Mouse (Mus musculus) left cerebral cortex, postnatal 14 days (tissue): ENCODE data around the gene Zfhx3. TPM values are rescaled to one million over a fixed set of nuclear protein-coding genes. Genes with fewer than 3 reads are reported as not detected.
A peak's percentile ranks its signal among the peaks of the same experiment; 100 is the strongest.

Experiments used
- DNase-seq, 2 experiments: peaks; one replicate each; pipeline ENCODE4 v3.0.0; 2021 to 2022; ENCODE audit warnings: low spot score in 2 of 2, mixed read lengths in 1 of 2
- intact Hi-C: fragments of 180-260 bp; cut with DNase I; formaldehyde crosslinking; loops from one replicate; pipeline ENCODE4 v1.15.1; 2025
- total RNA-seq, 2 experiments: library from RNA; stranded (reverse); gene quantifications; 2 replicates each; pipeline ENCODE4 v1.2.3; 2021

Gene Zfhx3
- total RNA-seq, 2 experiments from 2014 or later = 4.1 to 4.2 TPM

- intact Hi-C loops = no loop called here
- no peak for DNase-seq
Observed at GRCm38 (mm10) chr8:108563934-108564564, 621.6 kb downstream of the Zfhx3 start.

GRCm38 (mm10) chr8:108566035-108566434, 623.6 kb downstream of the Zfhx3 start:
- peak; percentile 35 to 59 for DNase-seq
- intact Hi-C loops = no loop called here

- intact Hi-C loops = no loop called here
- no peak for DNase-seq
Observed at GRCm38 (mm10) chr8:108573295-108574017, 631.0 kb downstream of the Zfhx3 start.

DNA sequence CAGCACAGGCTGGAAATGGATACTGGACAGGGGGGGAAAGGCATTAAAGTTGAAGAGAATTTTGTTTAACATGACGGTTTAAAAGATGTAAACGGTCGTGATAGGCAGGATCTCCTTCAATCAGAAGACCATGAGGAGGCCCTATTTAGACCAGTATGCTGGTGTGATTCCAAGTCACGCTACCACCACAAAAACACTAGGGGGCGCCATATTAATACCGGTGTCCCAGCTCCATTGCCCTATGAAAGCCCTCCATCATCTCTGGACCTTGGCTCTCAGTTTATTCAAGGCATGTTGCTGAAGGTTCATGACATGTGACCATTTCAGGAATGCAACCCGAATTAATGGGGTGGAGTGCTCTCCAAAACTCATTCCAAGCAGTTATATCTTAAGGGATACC, 631.7 kb downstream of the Zfhx3 start:
- intact Hi-C loops = no loop called here
- peak; percentile 8 to 26 for DNase-seq

GRCm38 (mm10) chr8:108577571-108577970, 635.1 kb downstream of the Zfhx3 start:
- intact Hi-C loops = no loop called here
- no peak for DNase-seq

DNA sequence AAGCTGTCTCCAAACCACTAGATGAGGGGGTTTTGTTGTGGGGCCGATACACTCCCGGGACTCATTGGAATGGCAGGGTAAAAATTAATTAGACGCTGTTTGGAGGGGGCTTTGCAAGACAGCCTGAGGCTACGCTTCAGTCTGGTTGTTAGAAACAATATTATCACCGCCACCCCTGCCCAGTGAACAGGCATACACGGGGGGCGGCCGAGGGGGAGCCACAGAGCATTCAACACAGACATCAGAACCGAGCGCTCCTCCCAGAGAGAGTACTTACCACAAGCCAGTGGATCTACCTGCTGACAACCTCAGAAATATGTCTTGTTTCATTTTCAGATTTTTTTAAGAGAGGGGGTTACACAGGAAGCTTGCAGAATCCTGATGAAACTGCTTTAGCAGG, 635.9 kb downstream of the Zfhx3 start:
- intact Hi-C loops = no loop called here

DNA sequence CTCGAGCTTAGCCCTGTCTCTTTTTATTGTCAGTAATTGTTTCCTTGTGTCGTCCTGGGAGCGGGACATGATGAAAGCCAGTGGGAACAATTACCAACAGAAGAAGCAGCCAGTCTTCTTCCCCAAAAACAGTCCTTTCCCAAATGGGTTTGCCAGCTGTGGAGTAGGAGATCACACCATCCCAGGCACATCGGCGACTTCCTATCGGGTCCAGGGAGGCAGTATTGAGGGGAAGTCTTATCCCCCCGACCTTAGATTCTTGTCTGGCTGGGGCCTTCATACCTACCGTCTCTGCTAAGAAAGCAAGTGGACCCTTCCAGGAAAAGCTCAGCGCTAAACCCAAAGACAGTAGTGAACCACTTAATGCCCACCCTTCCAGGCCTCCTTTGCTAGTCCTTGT, 637.4 kb downstream of the Zfhx3 start:
- intact Hi-C loops = no loop called here
- no peak for DNase-seq

More for the DNA sequence above, 635.9 kb downstream of the Zfhx3 start:
- DNase-seq = no peak

- intact Hi-C loops = no loop called here
- DNase-seq = no peak
Observed at GRCm38 (mm10) chr8:108580364-108580763, 637.9 kb downstream of the Zfhx3 start.

DNA sequence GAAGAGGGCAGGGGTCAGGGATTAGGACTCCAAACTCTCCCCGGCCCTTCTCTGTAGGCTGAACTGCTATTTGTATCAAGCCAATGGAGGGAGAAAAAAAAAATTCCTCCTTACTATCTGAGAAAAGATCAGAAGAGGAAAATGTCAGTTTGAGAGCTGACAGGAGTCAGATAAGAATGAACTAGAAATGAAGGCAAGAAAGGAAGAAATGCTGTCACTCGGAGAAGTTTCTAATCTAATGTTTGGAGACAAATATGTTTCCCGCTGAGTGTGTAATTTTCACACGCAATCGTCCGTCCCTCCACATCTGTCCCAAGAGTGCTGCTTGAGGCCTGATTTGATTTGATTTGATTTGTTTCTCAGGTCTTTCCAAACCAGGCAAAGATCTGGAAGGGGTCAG, 639.1 kb downstream of the Zfhx3 start:
- DNase-seq = no peak
- intact Hi-C loops = no loop called here

GRCm38 (mm10) chr8:108582251-108582650, 639.8 kb downstream of the Zfhx3 start:
- intact Hi-C loops = no loop called here

DNA sequence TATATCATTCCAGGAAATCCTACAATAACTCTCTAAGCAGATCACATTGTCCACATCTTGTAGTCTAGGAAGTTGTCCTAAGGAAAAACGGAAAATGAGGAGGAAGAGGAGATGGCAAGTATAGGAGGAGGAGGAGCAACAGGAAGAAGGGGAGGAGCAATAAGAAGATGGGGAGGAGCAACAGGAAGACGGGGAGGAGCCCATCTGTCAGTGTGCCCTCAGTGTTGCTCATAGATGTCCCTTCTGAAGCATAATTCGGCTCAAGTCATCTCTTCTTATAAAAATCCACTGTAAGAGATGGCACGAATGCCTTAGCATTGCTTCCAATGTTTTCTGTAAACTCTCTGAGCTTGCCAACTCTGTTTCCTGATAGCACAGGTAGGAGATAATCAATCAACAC, 640.8 kb downstream of the Zfhx3 start:
- DNase-seq = no peak
- intact Hi-C loops = no loop called here

More at GRCm38 (mm10) chr8:108582251-108582650, 639.8 kb downstream of the Zfhx3 start:
- DNase-seq = no peak

DNA sequence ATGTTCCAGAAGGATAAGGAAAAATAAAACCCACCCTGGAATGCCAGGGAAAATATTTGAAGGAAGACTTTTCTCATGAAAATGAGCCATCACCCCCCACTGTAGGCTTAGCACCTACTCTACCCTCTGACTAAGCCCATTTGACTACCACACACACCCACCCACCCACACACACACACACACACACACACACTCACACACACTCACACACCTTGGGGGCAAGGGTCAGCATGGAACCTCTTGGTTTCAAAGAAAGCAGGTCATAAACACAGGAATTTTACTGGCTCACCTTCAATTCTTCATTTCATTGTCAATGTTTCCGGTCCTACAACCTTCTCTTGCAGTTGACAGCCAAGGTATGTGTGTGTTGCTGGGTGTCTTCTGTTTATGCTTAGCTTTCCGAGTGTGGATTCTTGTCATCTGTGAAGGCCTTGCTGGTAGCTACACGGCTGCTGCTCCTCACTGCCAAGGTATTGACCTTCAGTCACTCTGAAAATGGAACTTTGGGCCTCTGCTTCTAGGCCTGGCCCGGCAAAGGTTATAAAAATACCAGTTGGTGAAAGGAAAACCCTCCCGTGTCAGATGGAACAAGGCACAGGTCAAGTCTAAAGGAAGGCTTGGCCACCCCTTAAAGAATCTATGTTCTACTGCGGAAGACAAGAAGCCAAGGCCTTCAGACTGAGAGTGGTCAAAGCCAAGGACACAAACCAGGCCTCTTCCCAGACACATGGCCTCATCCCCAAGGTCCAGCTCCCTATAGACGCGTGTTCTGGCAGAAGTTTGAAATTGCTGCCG, 641.6 kb downstream of the Zfhx3 start:
- intact Hi-C loops = no loop called here

GRCm38 (mm10) chr8:108584662-108584978, 642.2 kb downstream of the Zfhx3 start:
- intact Hi-C loops = no loop called here
- DNase-seq = no peak

More for the DNA sequence above, 641.6 kb downstream of the Zfhx3 start:
- no peak for DNase-seq

DNA sequence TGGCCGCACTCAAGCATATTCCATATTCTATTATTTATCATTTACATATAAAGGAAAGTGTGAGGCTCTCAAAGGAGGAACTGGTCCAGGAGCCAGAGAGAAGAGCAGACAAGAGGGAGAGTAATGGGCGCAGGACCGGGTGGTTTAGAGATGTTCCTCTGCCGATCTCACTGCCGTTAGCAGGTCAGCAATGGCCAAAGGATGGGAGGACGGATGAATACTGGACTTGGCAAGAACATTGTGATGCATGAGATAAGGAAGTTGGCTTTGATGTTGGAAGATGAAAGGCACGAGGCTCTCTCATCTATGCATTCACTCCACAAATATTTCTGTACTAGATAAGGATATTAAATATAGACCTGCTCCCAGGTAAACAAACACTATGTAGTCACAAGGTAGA, 648.6 kb downstream of the Zfhx3 start:
- no peak for DNase-seq
- intact Hi-C loops = no loop called here

GRCm38 (mm10) chr8:108592028-108592724, 649.7 kb downstream of the Zfhx3 start:
- intact Hi-C loops = no loop called here
- DNase-seq = no peak

DNA sequence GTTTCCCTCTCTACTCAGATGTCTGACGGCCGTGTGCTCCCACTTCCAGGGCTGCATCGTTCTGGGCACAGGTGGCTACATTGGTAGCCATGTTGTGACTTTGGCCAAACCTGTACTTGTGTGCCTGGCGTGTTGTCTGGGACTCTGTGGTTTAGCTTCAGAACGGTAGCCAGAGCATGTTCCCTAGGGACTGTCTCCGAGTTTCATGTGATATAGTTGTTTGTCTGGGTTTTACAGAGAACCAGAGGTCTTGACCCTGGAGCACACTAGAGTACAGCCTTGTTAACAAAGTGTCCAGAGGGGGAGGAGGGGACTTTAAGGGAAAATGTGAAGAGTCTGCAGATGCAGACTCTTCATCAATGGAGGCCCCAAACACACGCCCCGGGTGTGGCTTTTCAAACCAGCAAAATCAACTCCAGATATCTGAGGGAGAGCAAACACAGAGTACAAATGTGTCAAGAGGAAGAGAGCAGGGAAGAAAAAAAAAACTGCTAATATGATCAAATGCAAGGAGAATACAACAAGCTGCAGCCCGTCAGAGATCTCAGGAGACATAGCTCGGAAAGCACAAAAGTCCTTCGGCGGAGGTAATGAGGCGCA, 650.6 kb downstream of the Zfhx3 start:
- intact Hi-C loops = no loop called here

GRCm38 (mm10) chr8:108593891-108594290, 651.4 kb downstream of the Zfhx3 start:
- DNase-seq = no peak
- intact Hi-C loops = no loop called here

More for the DNA sequence above, 650.6 kb downstream of the Zfhx3 start:
- DNase-seq = no peak

- intact Hi-C loops = no loop called here
- no peak for DNase-seq
Observed at GRCm38 (mm10) chr8:108594361-108595060, 652.1 kb downstream of the Zfhx3 start.

DNA sequence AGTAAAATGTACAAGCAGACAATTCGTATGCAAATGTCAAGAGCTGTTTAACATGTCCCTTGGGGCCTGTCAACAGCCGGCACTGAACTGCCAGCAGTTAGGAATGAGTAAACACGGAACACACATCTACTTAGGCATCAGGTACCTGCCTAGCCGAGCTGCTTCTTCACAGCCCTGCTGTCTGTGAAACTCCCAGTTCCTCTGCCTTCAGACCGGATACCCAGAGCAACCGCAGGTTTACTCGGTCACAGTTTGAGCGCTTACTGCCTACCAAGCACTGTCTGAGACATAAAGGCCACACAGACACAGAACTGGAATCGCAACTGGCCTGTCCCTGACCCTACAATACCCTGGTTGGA, 652.6 kb downstream of the Zfhx3 start:
- intact Hi-C loops = no loop called here
- DNase-seq = peak; percentile 6 to 10
